Mouse (Mus musculus) brain, embryonic 14.5 days (tissue): ENCODE measurements at regions not wholly inside any gene's neighbourhood (a gene's known extent, or its start where the extent isn't known, plus 50 kb on each side); places are given as distances from the start of the nearest gene placed in this dataset.

Source experiments
- CTCF ChIP-seq: fragments of 200-500 bp; IDR thresholded peaks from 2 replicates; pipeline ENCODE4 v1.5.1; 2012; ENCODE audit warnings: inconsistent platforms, mild to moderate bottlenecking, moderate library complexity, borderline replicate concordance; ENCODE audit not compliant: insufficient read depth, insufficient read length; ENCODE audit errors: extremely low read depth
- POLR2A ChIP-seq: fragments of 200-500 bp; IDR thresholded peaks from 2 replicates; pipeline ENCODE4 v1.6.1; 2012; ENCODE audit warnings: mild to moderate bottlenecking, inconsistent platforms, borderline replicate concordance; ENCODE audit not compliant: poor library complexity, insufficient read depth, insufficient read length, severe bottlenecking; ENCODE audit errors: extremely low read depth

GRCm38 (mm10) chr12:54566532-54567425 is 89.6 kb downstream of the Sptssa start:
- TF ChIP-seq POLR2A (no peak), CTCF (no peak)
